Mouse (Mus musculus) small intestine, adult 2 months (tissue): Measurements from ENCODE around the gene Spo11.

Experiments
- CTCF ChIP-seq: fragments of 200-500 bp; IDR thresholded peaks from 2 replicates; pipeline ENCODE4 v1.5.1; 2012; ENCODE audit warnings: low read depth, mild to moderate bottlenecking, control low read depth, inconsistent platforms, low read length, moderate library complexity, mixed read lengths; ENCODE audit not compliant: insufficient replicate concordance, insufficient read length; ENCODE audit errors: extremely low read depth
- POLR2A ChIP-seq: fragments of 200-500 bp; IDR thresholded peaks from 2 replicates; pipeline ENCODE4 v1.6.1; 2012; ENCODE audit warnings: low read depth, mild to moderate bottlenecking, control low read depth, inconsistent platforms, low read length, moderate library complexity

DNA sequence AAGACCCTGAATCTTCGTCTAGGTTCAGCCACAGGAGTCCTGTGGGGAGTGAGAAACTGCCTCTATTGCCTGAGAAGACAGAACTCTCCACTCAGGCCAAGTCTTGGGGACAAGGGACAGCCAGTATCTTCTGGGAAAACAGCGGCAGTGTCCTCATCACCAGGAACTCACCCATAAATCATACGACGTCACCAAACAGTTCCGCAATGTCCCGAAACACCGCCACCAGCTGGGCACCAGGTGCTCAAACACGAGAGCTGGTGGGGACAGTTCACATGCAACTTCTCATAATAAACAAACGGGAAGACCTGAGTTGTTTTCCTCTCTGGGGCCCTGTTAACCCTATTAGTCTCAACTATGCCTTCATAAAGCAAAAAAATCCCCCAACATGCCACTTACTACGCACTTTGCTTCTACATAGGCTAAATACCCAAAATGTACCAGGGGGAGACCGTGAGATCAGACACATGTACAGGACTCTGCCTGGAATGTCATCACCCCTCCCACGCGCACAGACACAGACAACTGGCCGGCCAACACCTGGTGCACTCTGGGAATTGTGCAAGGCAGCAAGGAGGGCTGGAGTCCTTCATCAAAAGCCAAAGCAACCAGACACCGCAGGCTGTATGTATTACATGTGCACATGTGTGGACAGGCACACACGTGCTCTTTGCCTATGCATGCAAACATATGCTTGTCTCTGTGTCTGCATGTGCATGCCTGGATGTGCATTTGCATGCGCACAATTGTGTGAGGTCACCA, 46.2 kb upstream of the Spo11 start:
- TF ChIP-seq CTCF (no peak), POLR2A (no peak)
